ENCODE assay signal across 11 mouse cellular contexts in genomic region chr2:154173313-154173712, GRCm38 (mm10). TPM values are rescaled to one million over a fixed set of nuclear protein-coding genes. Genes with fewer than 3 reads are reported as not detected.
DNase-seq lines count a peak whose midpoint lies in the region; ATAC-seq and TF ChIP-seq lines count a peak whose summit lies in the region.
"Had no signal": no experiment of that assay in that cellular context is flagged by ENCODE, and none has a peak within 500 bp of the region (broad histone marks: within the 10 kb centered on the region; RNA-seq: fewer than 3 reads in every experiment).

No protein-coding gene starts in this region.

- no peaks in the 10 kb centered on the region for H3K27me3 ChIP-seq in liver, adult 2 months (ENCODE audit: control insufficient read depth, insufficient read depth, low read length)
- no peaks in the 10 kb centered on the region for H3K27me3 ChIP-seq in liver, embryonic 12.5 days (replicated peaks)
- H3K27me3 ChIP-seq: liver, embryonic 13.5 days had no signal

- H3K4me1 ChIP-seq in liver, adult 2 months (ENCODE audit: control insufficient read depth, insufficient read depth, low read length) = no peaks in the 10 kb centered on the region
- H3K4me1 ChIP-seq in liver, embryonic 12.5 days = no peaks in the 10 kb centered on the region
- H3K4me1 ChIP-seq: liver, embryonic 13.5 days had no signal

- ATAC-seq in liver, embryonic 12.5 days = no peak

- no peak overlapping the region for H3K4me3 ChIP-seq in liver, adult 2 months (ENCODE audit: insufficient read depth, low read depth, low read length)
- H3K4me3 ChIP-seq in liver, embryonic 12.5 days = no peak overlapping the region
- H3K4me3 ChIP-seq in layer of hippocampus, adult 2 months = no peak overlapping the region
- H3K4me3 ChIP-seq: liver, embryonic 13.5 days had no signal

- no peaks in the 10 kb centered on the region for H3K36me3 ChIP-seq in liver, adult 2 months (ENCODE audit: control insufficient read depth, insufficient read depth, low read length)
- no peaks in the 10 kb centered on the region for H3K36me3 ChIP-seq in liver, embryonic 12.5 days
- H3K36me3 ChIP-seq: liver, embryonic 13.5 days had no signal

- WGBS in liver, adult 2 months = 34% methylated on average over 1 of the region's 1 CpGs
- WGBS in liver, embryonic 12.5 days (ENCODE audit: insufficient replicate concordance) = 17% methylated on average over 1 of the region's 1 CpGs

- H3K4me2 ChIP-seq in liver, embryonic 12.5 days = no peak overlapping the region
- H3K4me2 ChIP-seq: liver, embryonic 13.5 days had no signal

- peak; percentile 43 for TF ChIP-seq CTCF in liver, adult 2 months (IDR thresholded peaks at IDR 0.05; ENCODE audit: low read depth, low read length)
- peak; percentile 72; the same call in 1 of the 2 replicates for TF ChIP-seq CTCF in brain, embryonic 14.5 days (IDR thresholded peaks at IDR 0.05; ENCODE audit: borderline replicate concordance, extremely low read depth, insufficient read depth, insufficient read length)
- peak; percentile 81 for TF ChIP-seq CTCF in layer of hippocampus, adult 2 months (conservative IDR thresholded peaks at IDR 0.05)

- no peak overlapping the region for H3K9ac ChIP-seq in liver, adult 2 months (ENCODE audit: low read depth, low read length)
- H3K9ac ChIP-seq in liver, embryonic 12.5 days = no peak overlapping the region
- H3K9ac ChIP-seq: liver, embryonic 13.5 days had no signal

- no peaks in the 10 kb centered on the region for H3K9me3 ChIP-seq in liver, embryonic 12.5 days (replicated peaks)
- H3K9me3 ChIP-seq: liver, embryonic 13.5 days had no signal

- no peaks in the 10 kb centered on the region for H3K79me2 ChIP-seq in liver, adult 2 months (ENCODE audit: control insufficient read depth, insufficient read depth, low read length)

- no peak overlapping the region for H3K27ac ChIP-seq in liver, adult 2 months (replicated peaks; ENCODE audit: insufficient read depth, low read depth, low read length)
- no peak overlapping the region for H3K27ac ChIP-seq in liver, embryonic 12.5 days
- no peak overlapping the region for H3K27ac ChIP-seq in layer of hippocampus, adult 2 months
- H3K27ac ChIP-seq: liver, embryonic 13.5 days had no signal

- no peak for TF ChIP-seq POLR2A in liver, adult 2 months (IDR thresholded peaks at IDR 0.05; ENCODE audit: extremely low read depth, insufficient read depth, low read length)
- TF ChIP-seq POLR2A in brain, embryonic 14.5 days (IDR thresholded peaks at IDR 0.05; ENCODE audit: borderline replicate concordance, extremely low read depth, insufficient read depth, insufficient read length, poor library complexity, severe bottlenecking) = no peak

- peak; percentile 50 to 66 for DNase-seq in cerebellum, postnatal 14 days
- DNase-seq in cerebellum, adult 8-10 months = no peak
- DNase-seq in liver, adult 2 months (ENCODE audit: extremely low read depth, low read depth, low spot score) = peak; percentile 16
- DNase-seq in brain, embryonic 14.5 days (ENCODE audit: low read depth) = peak; percentile 43
- peak in 1 of 2 experiments; percentile 44 for DNase-seq in layer of hippocampus, adult 2 months (ENCODE audit: low spot score in 2 of 2)
- peak; percentile 13 for DNase-seq in retina, postnatal 7 days (ENCODE audit: low read depth, low spot score)
- DNase-seq in gastrocnemius, postnatal 36 days = no peak
- DNase-seq: liver, embryonic 13.5 days had no signal

- intact Hi-C loops in gastrocnemius, postnatal 36 days (cut with DNase I) = no loop called here

RNA-seq across cellular contexts. Expression of gene Bpifa5, which starts 10.9 kb away (rescaled TPM):
- total RNA-seq in liver, adult 2 months (2014; rRNA removed) = not detected in 2 replicates
- polyA plus RNA-seq in liver, adult 2 months (2012; rRNA removed) = not detected in 2 replicates
- 0.24 TPM in 1 of 2 replicates, not detected in the other for polyA plus RNA-seq in liver, embryonic 12.5 days (2016; fragmentation: Nextera tagmentation; extraction: Ambion mirVana)
- not detected in 2 replicates for polyA plus RNA-seq in brain, embryonic 14.5 days (2012; rRNA removed)
- total RNA-seq in layer of hippocampus, adult 2 months (2021) = not detected
- not detected for total RNA-seq in gastrocnemius, postnatal 36 days (2021)
- total RNA-seq: ES-E14 had no signal
- polyA plus RNA-seq: small intestine, adult 2 months had no signal

RNA-seq across cellular contexts. Expression of gene Bpifb1, which starts 17.3 kb away (rescaled TPM):
- not detected in 2 replicates for total RNA-seq in liver, adult 2 months (2014; rRNA removed)
- not detected in 2 replicates for polyA plus RNA-seq in liver, adult 2 months (2012; rRNA removed)
- 0.13 and 0.23 TPM in 2 replicates for polyA plus RNA-seq in liver, embryonic 12.5 days (2016; fragmentation: Nextera tagmentation; extraction: Ambion mirVana)
- polyA plus RNA-seq in brain, embryonic 14.5 days (2012; rRNA removed) = 0.21 and 0.23 TPM in 2 replicates
- under 1 TPM in 1 of 2 experiments, not detected in 1; 0.22 TPM for total RNA-seq in layer of hippocampus, adult 2 months (2021)
- not detected for total RNA-seq in gastrocnemius, postnatal 36 days (2021)
- polyA plus RNA-seq: small intestine, adult 2 months had no signal

RNA-seq across cellular contexts. Expression of gene Bpifa1, which starts 30.6 kb away (rescaled TPM):
- not detected in 2 replicates for total RNA-seq in liver, adult 2 months (2014; rRNA removed)
- not detected in 2 replicates for polyA plus RNA-seq in liver, adult 2 months (2012; rRNA removed)
- 0.11 and 0.16 TPM in 2 replicates for polyA plus RNA-seq in liver, embryonic 12.5 days (2016; fragmentation: Nextera tagmentation; extraction: Ambion mirVana)
- polyA plus RNA-seq in brain, embryonic 14.5 days (2012; rRNA removed) = not detected in 2 replicates
- not detected for total RNA-seq in layer of hippocampus, adult 2 months (2021)
- total RNA-seq in gastrocnemius, postnatal 36 days (2021) = not detected
- total RNA-seq: ES-E14 had no signal
- polyA plus RNA-seq: small intestine, adult 2 months had no signal

RNA-seq across cellular contexts. Expression of gene Bpifa3, which starts 43.2 kb away (rescaled TPM):
- not detected in 2 replicates for total RNA-seq in liver, adult 2 months (2014; rRNA removed)
- polyA plus RNA-seq in liver, adult 2 months (2012; rRNA removed) = not detected in 2 replicates
- polyA plus RNA-seq in liver, embryonic 12.5 days (2016; fragmentation: Nextera tagmentation; extraction: Ambion mirVana) = not detected in 2 replicates
- polyA plus RNA-seq in brain, embryonic 14.5 days (2012; rRNA removed) = not detected in 2 replicates
- total RNA-seq in layer of hippocampus, adult 2 months (2021) = not detected
- total RNA-seq in gastrocnemius, postnatal 36 days (2021) = not detected
- total RNA-seq: ES-E14 had no signal
- polyA plus RNA-seq: liver, embryonic 13.5 days; small intestine, adult 2 months had no signal

RNA-seq across cellular contexts. Expression of gene Bpifb5, which starts 50.2 kb away (rescaled TPM):
- total RNA-seq in liver, adult 2 months (2014; rRNA removed) = not detected in 2 replicates
- not detected in 2 replicates for polyA plus RNA-seq in liver, adult 2 months (2012; rRNA removed)
- polyA plus RNA-seq in liver, embryonic 12.5 days (2016; fragmentation: Nextera tagmentation; extraction: Ambion mirVana) = not detected in 2 replicates
- 0.39 and 0.49 TPM in 2 replicates for polyA plus RNA-seq in brain, embryonic 14.5 days (2012; rRNA removed)
- total RNA-seq in layer of hippocampus, adult 2 months (2021) = not detected
- total RNA-seq in gastrocnemius, postnatal 36 days (2021) = not detected
- polyA plus RNA-seq: liver, embryonic 13.5 days; small intestine, adult 2 months had no signal

Comparison
In these comparisons a context has a peak if more than half of its experiments do, and no peak if none do; other contexts are left out.
1. DNase-seq: peak in cerebellum, postnatal 14 days (2 of 2), liver, adult 2 months (single experiment), brain, embryonic 14.5 days (single experiment) and retina, postnatal 7 days (single experiment); none in cerebellum, adult 8-10 months (single experiment) and gastrocnemius, postnatal 36 days (0 of 2).
2. Peak in every context shown above with its lines, with median percentiles within 50 percentile points of each other: CTCF ChIP-seq.